Mouse (Mus musculus): ENCODE measurements at regions not wholly inside any gene's neighbourhood (a gene's known extent, or its start where the extent isn't known, plus 50 kb on each side); places are given as distances from the start of the nearest gene placed in this dataset.

GRCm38 (mm10) chr15:63664877-63665276, 180.1 kb downstream of the Gsdmc2 start:
- TF ChIP-seq POLR2A (IDR thresholded peaks at IDR 0.05; ENCODE audit: insufficient read depth, low read depth, low read length): no peak
- no peak for TF ChIP-seq CTCF (IDR thresholded peaks at IDR 0.05)
- TF ChIP-seq EP300 (IDR thresholded peaks at IDR 0.05; ENCODE audit: insufficient read depth, low read depth, low read length): no peak

All from heart, adult 2 months (tissue).